Mouse (Mus musculus): ENCODE results near the gene Aqp9. TPM values are rescaled to one million over a fixed set of nuclear protein-coding genes. Genes with fewer than 3 reads are reported as not detected.

Aqp9 gene
- polyA plus RNA-seq, 1 experiment, result 1.5 TPM

- Histone ChIP-seq H3K36me3 (ENCODE audit: control insufficient read depth, insufficient read depth, low read length) (no peaks in the 10 kb centered on the region), H3K27ac (ENCODE audit: control insufficient read depth, insufficient read depth, low read length) (no peak overlapping the region), H3K27me3 (ENCODE audit: control insufficient read depth, insufficient read depth, low read length) (no peaks in the 10 kb centered on the region), H3K4me3 (ENCODE audit: control insufficient read depth, insufficient read depth, low read length) (no peak overlapping the region), H3K4me1 (replicated peaks; ENCODE audit: control insufficient read depth, insufficient read depth, low read length) (0 out of 2 replicates have a peak, but pooled peaks cover 2% of the 10 kb centered on the region)
- TF ChIP-seq POLR2A (IDR thresholded peaks at IDR 0.05; ENCODE audit: control insufficient read depth, extremely low read depth, insufficient read depth, low read length, poor library complexity) (no peak), CTCF (IDR thresholded peaks at IDR 0.05; ENCODE audit: borderline replicate concordance, control insufficient read depth, extremely low read depth, insufficient read depth, low read length, poor library complexity) (no peak)
- WGBS, result 9% methylated on average over 5 of the region's 5 CpGs
- no peak for DNase-seq
Measured at GRCm38 (mm10) chr9:71174316-71174975, 6.0 kb upstream of the Aqp9 start.

GRCm38 (mm10) chr9:71173533-71173932, 5.1 kb upstream of the Aqp9 start:
- no peak for DNase-seq
- Histone ChIP-seq H3K27me3 (ENCODE audit: control insufficient read depth, insufficient read depth, low read length) (no peaks in the 10 kb centered on the region), H3K4me1 (replicated peaks; ENCODE audit: control insufficient read depth, insufficient read depth, low read length) (0 out of 2 replicates have a peak, but pooled peaks cover 2% of the 10 kb centered on the region), H3K4me3 (ENCODE audit: control insufficient read depth, insufficient read depth, low read length) (no peak overlapping the region), H3K36me3 (ENCODE audit: control insufficient read depth, insufficient read depth, low read length) (no peaks in the 10 kb centered on the region), H3K27ac (ENCODE audit: control insufficient read depth, insufficient read depth, low read length) (no peak overlapping the region)
- TF ChIP-seq POLR2A (IDR thresholded peaks at IDR 0.05; ENCODE audit: control insufficient read depth, extremely low read depth, insufficient read depth, low read length, poor library complexity), result no peak
- no peak for TF ChIP-seq CTCF (IDR thresholded peaks at IDR 0.05; ENCODE audit: borderline replicate concordance, control insufficient read depth, extremely low read depth, insufficient read depth, low read length, poor library complexity)
- 84% methylated on average over 9 of the region's 9 CpGs for WGBS

- no peak overlapping the region for H3K27ac ChIP-seq (ENCODE audit: control insufficient read depth, insufficient read depth, low read length)
- no peak for DNase-seq
- H3K36me3 ChIP-seq (ENCODE audit: control insufficient read depth, insufficient read depth, low read length), result no peaks in the 10 kb centered on the region
Measured at GRCm38 (mm10) chr9:71167473-71168215, 838 bp downstream of the Aqp9 start.

GRCm38 (mm10) chr9:71166871-71167465, 1.5 kb downstream of the Aqp9 start:
- TF ChIP-seq POLR2A (IDR thresholded peaks at IDR 0.05; ENCODE audit: control insufficient read depth, extremely low read depth, insufficient read depth, low read length, poor library complexity), result no peak
- TF ChIP-seq CTCF (IDR thresholded peaks at IDR 0.05; ENCODE audit: borderline replicate concordance, control insufficient read depth, extremely low read depth, insufficient read depth, low read length, poor library complexity), result no peak
- no peak overlapping the region for H3K27ac ChIP-seq (ENCODE audit: control insufficient read depth, insufficient read depth, low read length)
- no peaks in the 10 kb centered on the region for H3K36me3 ChIP-seq (ENCODE audit: control insufficient read depth, insufficient read depth, low read length)
- peaks cover 18% of the 10 kb centered on the region for H3K4me1 ChIP-seq (replicated peaks; ENCODE audit: control insufficient read depth, insufficient read depth, low read length)
- no peaks in the 10 kb centered on the region for H3K27me3 ChIP-seq (ENCODE audit: control insufficient read depth, insufficient read depth, low read length)
- no peak overlapping the region for H3K4me3 ChIP-seq (ENCODE audit: control insufficient read depth, insufficient read depth, low read length)
- no peak for DNase-seq
- WGBS, result 59% methylated on average over 5 of the region's 5 CpGs

More at GRCm38 (mm10) chr9:71167473-71168215, 838 bp downstream of the Aqp9 start:
- Histone ChIP-seq H3K27me3 (ENCODE audit: control insufficient read depth, insufficient read depth, low read length) (no peaks in the 10 kb centered on the region), H3K4me3 (ENCODE audit: control insufficient read depth, insufficient read depth, low read length) (no peak overlapping the region), H3K4me1 (replicated peaks; ENCODE audit: control insufficient read depth, insufficient read depth, low read length) (peaks cover 16% of the 10 kb centered on the region)
- TF ChIP-seq POLR2A (IDR thresholded peaks at IDR 0.05; ENCODE audit: control insufficient read depth, extremely low read depth, insufficient read depth, low read length, poor library complexity), result no peak
- TF ChIP-seq CTCF (IDR thresholded peaks at IDR 0.05; ENCODE audit: borderline replicate concordance, control insufficient read depth, extremely low read depth, insufficient read depth, low read length, poor library complexity), result no peak
- WGBS, result 81% methylated on average over 2 of the region's 2 CpGs

GRCm38 (mm10) chr9:71166019-71166705, 2.3 kb downstream of the Aqp9 start:
- TF ChIP-seq CTCF (IDR thresholded peaks at IDR 0.05; ENCODE audit: borderline replicate concordance, control insufficient read depth, extremely low read depth, insufficient read depth, low read length, poor library complexity) (no peak), POLR2A (IDR thresholded peaks at IDR 0.05; ENCODE audit: control insufficient read depth, extremely low read depth, insufficient read depth, low read length, poor library complexity) (no peak)
- 47% methylated on average over 5 of the region's 5 CpGs for WGBS
- H3K4me3 ChIP-seq (ENCODE audit: control insufficient read depth, insufficient read depth, low read length), result no peak overlapping the region
- no peaks in the 10 kb centered on the region for H3K36me3 ChIP-seq (ENCODE audit: control insufficient read depth, insufficient read depth, low read length)
- H3K27me3 ChIP-seq (ENCODE audit: control insufficient read depth, insufficient read depth, low read length), result no peaks in the 10 kb centered on the region
- peaks cover 18% of the 10 kb centered on the region for H3K4me1 ChIP-seq (replicated peaks; ENCODE audit: control insufficient read depth, insufficient read depth, low read length)
- DNase-seq, result no peak
- no peak overlapping the region for H3K27ac ChIP-seq (ENCODE audit: control insufficient read depth, insufficient read depth, low read length)

GRCm38 (mm10) chr9:71165510-71165909, 3.0 kb downstream of the Aqp9 start:
- TF ChIP-seq CTCF (IDR thresholded peaks at IDR 0.05; ENCODE audit: borderline replicate concordance, control insufficient read depth, extremely low read depth, insufficient read depth, low read length, poor library complexity), result no peak
- WGBS, result 62% methylated on average over 2 of the region's 2 CpGs
- Histone ChIP-seq H3K27ac (ENCODE audit: control insufficient read depth, insufficient read depth, low read length) (no peak overlapping the region), H3K36me3 (ENCODE audit: control insufficient read depth, insufficient read depth, low read length) (no peaks in the 10 kb centered on the region), H3K4me1 (replicated peaks; ENCODE audit: control insufficient read depth, insufficient read depth, low read length) (peaks cover 21% of the 10 kb centered on the region), H3K4me3 (ENCODE audit: control insufficient read depth, insufficient read depth, low read length) (no peak overlapping the region), H3K27me3 (ENCODE audit: control insufficient read depth, insufficient read depth, low read length) (no peaks in the 10 kb centered on the region)
- no peak for DNase-seq

Measured in thymus, adult 2 months (tissue).